Mouse (Mus musculus): ENCODE measurements around the gene Ccdc63. TPM values are rescaled to one million over a fixed set of nuclear protein-coding genes. Genes with fewer than 3 reads are reported as not detected.
A peak's percentile ranks its signal among the peaks of the same experiment; 100 is the strongest.

The Ccdc63 gene
- total RNA-seq, 1 experiment, result 2.2 TPM

DNA sequence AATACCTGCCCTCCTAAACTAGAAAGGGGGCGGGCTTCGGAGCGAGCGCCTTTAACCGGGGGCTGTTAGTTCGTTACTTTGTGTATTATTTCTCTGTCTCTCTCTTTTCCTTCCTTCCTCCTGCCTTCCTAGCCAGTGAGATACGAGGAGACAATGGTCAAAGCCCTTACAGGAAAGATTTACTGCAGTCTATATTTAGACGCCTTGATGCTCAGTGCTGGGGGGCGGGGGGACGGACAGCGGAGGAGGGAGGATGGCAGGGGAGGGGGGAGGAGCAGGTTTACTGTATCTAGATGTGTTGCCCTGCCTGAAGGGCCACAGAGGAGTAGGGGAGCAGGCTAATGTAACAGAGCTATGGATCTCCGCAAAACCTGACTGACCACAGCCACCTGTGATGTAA lies 78.1 kb downstream of the Ccdc63 start:
- H3K27ac ChIP-seq (ENCODE audit: insufficient read depth, low read depth, low read length, poor library complexity, severe bottlenecking), result no peak overlapping the region
- 0 out of 4 replicates have a peak overlapping the region, but pooled peaks of 1 of the 2 experiments have one; percentile 16 for H3K4me3 ChIP-seq (ENCODE audit: insufficient read depth in 1 of 2, low read depth in 1 of 2, low read length in 2 of 2, poor library complexity in 1 of 2, severe bottlenecking in 1 of 2)
- no peak for DNase-seq (ENCODE audit: low read depth, low spot score)
- H3K9ac ChIP-seq (ENCODE audit: insufficient read depth, low read depth, low read length, poor library complexity, severe bottlenecking), result no peak overlapping the region
- H3K36me3 ChIP-seq (ENCODE audit: control insufficient read depth, insufficient read depth, low read length, poor library complexity, severe bottlenecking), result no peaks in the 10 kb centered on the region
- TF ChIP-seq ZNF384 (IDR thresholded peaks at IDR 0.05; ENCODE audit: low read depth, low read length) (no peak), MAFK (IDR thresholded peaks at IDR 0.05; ENCODE audit: insufficient read depth, low read depth, low read length) (no peak), HCFC1 (IDR thresholded peaks at IDR 0.05; ENCODE audit: borderline replicate concordance, insufficient read depth, low read length) (no peak), ZC3H11A (IDR thresholded peaks at IDR 0.05; ENCODE audit: borderline replicate concordance, low read depth, low read length) (no peak), CHD2 (IDR thresholded peaks at IDR 0.05; ENCODE audit: low read depth, low read length) (no peak)
- peaks cover 8 to 31% of the 10 kb centered on the region in 2 experiments for H3K4me1 ChIP-seq (ENCODE audit: control insufficient read depth in 2 of 2, insufficient read depth in 2 of 2, low read length in 2 of 2, poor library complexity in 1 of 2)
- H3K9me3 ChIP-seq (ENCODE audit: control insufficient read depth, insufficient read depth, low read depth, low read length), result no peaks in the 10 kb centered on the region
- in situ Hi-C loops (cut with MboI; ENCODE audit: low sequenced_read_pairs in 2 of 2, unreplicated experiment in 2 of 2), result loop anchor here in 1 of 2 experiments (10.0 kb wide), 1 partner anchor 198 kb away; no protein-coding TSS in a partner anchor

GRCm38 (mm10) chr5:122060767-122061333 lies 79.8 kb downstream of the Ccdc63 start:
- Histone ChIP-seq H3K36me3 (ENCODE audit: control insufficient read depth, insufficient read depth, low read length, poor library complexity, severe bottlenecking) (no peaks in the 10 kb centered on the region), H3K9ac (ENCODE audit: insufficient read depth, low read depth, low read length, poor library complexity, severe bottlenecking) (no peak overlapping the region), H3K27ac (ENCODE audit: insufficient read depth, low read depth, low read length, poor library complexity, severe bottlenecking) (no peak overlapping the region; the same call in 1 of the 2 replicates), H3K4me3 (ENCODE audit: insufficient read depth in 1 of 2, low read depth in 1 of 2, low read length in 2 of 2, poor library complexity in 1 of 2, severe bottlenecking in 1 of 2) (peak overlapping the region; percentile 44 to 60; a peak in 3 of 4 replicates), H3K9me3 (ENCODE audit: control insufficient read depth, insufficient read depth, low read depth, low read length) (no peaks in the 10 kb centered on the region), H3K4me1 (ENCODE audit: control insufficient read depth in 2 of 2, insufficient read depth in 2 of 2, low read length in 2 of 2, poor library complexity in 1 of 2) (peaks cover 8 to 31% of the 10 kb centered on the region in 2 experiments)
- TF ChIP-seq ZNF384 (IDR thresholded peaks at IDR 0.05; ENCODE audit: low read depth, low read length), result no peak
- TF ChIP-seq CHD2 (IDR thresholded peaks at IDR 0.05; ENCODE audit: low read depth, low read length), result no peak
- TF ChIP-seq HCFC1 (IDR thresholded peaks at IDR 0.05; ENCODE audit: borderline replicate concordance, insufficient read depth, low read length), result no peak
- no peak for TF ChIP-seq ZC3H11A (IDR thresholded peaks at IDR 0.05; ENCODE audit: borderline replicate concordance, low read depth, low read length)
- no peak for TF ChIP-seq MAFK (IDR thresholded peaks at IDR 0.05; ENCODE audit: insufficient read depth, low read depth, low read length)
- DNase-seq (ENCODE audit: low read depth, low spot score), result no peak
- in situ Hi-C loops (cut with MboI; ENCODE audit: low sequenced_read_pairs in 2 of 2, unreplicated experiment in 2 of 2), result loop anchor here in 1 of 2 experiments (10.0 kb wide), 1 partner anchor 196 kb away; no protein-coding TSS in a partner anchor

DNA sequence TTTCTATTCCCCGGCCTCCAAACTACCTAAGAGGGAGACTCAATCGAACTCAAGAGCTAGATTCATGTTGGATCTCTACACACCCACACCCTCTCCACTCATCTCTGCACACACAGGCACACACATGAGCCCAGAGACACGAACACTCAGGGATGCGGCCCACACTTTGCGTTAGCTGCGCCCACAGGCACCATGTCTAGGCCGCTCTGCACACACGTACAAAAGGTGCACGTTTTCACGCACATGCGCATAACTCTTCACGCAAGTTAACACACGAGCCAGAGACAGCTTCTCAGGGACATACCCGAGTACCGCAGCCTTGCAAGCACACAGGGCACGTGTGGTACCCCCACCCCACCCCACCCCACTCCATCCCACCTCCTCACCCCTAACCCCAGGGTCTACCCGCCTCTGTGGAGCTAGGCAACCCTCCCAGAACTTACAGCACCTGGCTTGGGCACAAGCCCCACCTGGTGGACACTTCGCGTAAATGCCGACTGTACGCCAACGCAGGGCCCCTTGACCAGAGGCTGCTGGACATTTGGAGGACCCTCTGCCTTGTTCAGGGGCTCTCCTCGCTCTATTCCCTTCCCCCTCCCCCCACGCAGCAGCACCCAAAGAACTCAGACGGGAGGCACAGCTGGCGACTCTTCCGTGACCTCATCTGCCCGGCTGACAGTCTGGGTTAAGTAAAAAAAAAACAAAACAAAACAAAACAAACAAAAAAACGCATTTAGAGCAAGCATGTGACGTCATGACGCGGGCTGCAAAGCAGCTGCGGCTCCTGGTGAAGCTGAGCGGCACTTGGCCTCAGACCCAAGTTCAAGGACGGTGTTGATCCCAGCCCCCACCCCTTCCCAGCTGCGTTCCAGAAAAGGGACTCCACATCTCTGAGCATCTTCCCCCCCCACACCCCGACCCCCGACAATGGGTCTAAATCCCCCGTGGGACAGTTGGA lies 81.3 kb downstream of the Ccdc63 start:
- peak overlapping the region; percentile 2 to 52; a peak in 3 of 4 replicates for H3K4me3 ChIP-seq (ENCODE audit: insufficient read depth in 1 of 2, low read depth in 1 of 2, low read length in 2 of 2, poor library complexity in 1 of 2, severe bottlenecking in 1 of 2)
- no peaks in the 10 kb centered on the region for H3K36me3 ChIP-seq (ENCODE audit: control insufficient read depth, insufficient read depth, low read length, poor library complexity, severe bottlenecking)
- peak overlapping the region; percentile 4; the same call in 1 of the 2 replicates for H3K9ac ChIP-seq (ENCODE audit: insufficient read depth, low read depth, low read length, poor library complexity, severe bottlenecking)
- H3K4me1 ChIP-seq (ENCODE audit: control insufficient read depth in 2 of 2, insufficient read depth in 2 of 2, low read length in 2 of 2, poor library complexity in 1 of 2), result peaks cover 8 to 31% of the 10 kb centered on the region in 2 experiments
- H3K9me3 ChIP-seq (ENCODE audit: control insufficient read depth, insufficient read depth, low read depth, low read length), result no peaks in the 10 kb centered on the region
- DNase-seq (ENCODE audit: low read depth, low spot score), result no peak
- TF ChIP-seq ZNF384 (IDR thresholded peaks at IDR 0.05; ENCODE audit: low read depth, low read length), result no peak
- TF ChIP-seq CHD2 (IDR thresholded peaks at IDR 0.05; ENCODE audit: low read depth, low read length), result no peak
- TF ChIP-seq HCFC1 (IDR thresholded peaks at IDR 0.05; ENCODE audit: borderline replicate concordance, insufficient read depth, low read length), result no peak
- no peak for TF ChIP-seq MAFK (IDR thresholded peaks at IDR 0.05; ENCODE audit: insufficient read depth, low read depth, low read length)
- no peak for TF ChIP-seq ZC3H11A (IDR thresholded peaks at IDR 0.05; ENCODE audit: borderline replicate concordance, low read depth, low read length)
- no peak overlapping the region for H3K27ac ChIP-seq (ENCODE audit: insufficient read depth, low read depth, low read length, poor library complexity, severe bottlenecking)
- in situ Hi-C loops (cut with MboI; ENCODE audit: low sequenced_read_pairs in 2 of 2, unreplicated experiment in 2 of 2), result loop anchor here in 1 of 2 experiments (10.0 kb wide), 2 partner anchors 115 to 195 kb away; no protein-coding TSS in a partner anchor

Other genes with a start within 250 kb of the Ccdc63 start
- 1.8 and 2.9 TPM in 2 replicates for gene Cux2, start 90.7 kb downstream of the Ccdc63 start, total RNA-seq (2012; rRNA removed)
- gene Myl2, start 39.9 kb downstream of the Ccdc63 start, total RNA-seq (2012; rRNA removed), result 0.89 TPM in 1 of 2 replicates, not detected in the other
- gene Ppp1cc, start 17.5 kb upstream of the Ccdc63 start, total RNA-seq (2012; rRNA removed), result 245 and 265 TPM in 2 replicates
- 35.7 and 39.3 TPM in 2 replicates for gene Hvcn1, start 66.0 kb upstream of the Ccdc63 start, total RNA-seq (2012; rRNA removed)
- gene Tctn1, start 123.6 kb upstream of the Ccdc63 start, total RNA-seq (2012; rRNA removed), result 15.4 and 23.7 TPM in 2 replicates
- 21.1 and 21.2 TPM in 2 replicates for gene Pptc7, start 143.5 kb upstream of the Ccdc63 start, total RNA-seq (2012; rRNA removed)
- 20.5 and 23.9 TPM in 2 replicates for gene Rad9b, start 213.4 kb upstream of the Ccdc63 start, total RNA-seq (2012; rRNA removed)
- gene Vps29, start 213.5 kb upstream of the Ccdc63 start, total RNA-seq (2012; rRNA removed), result 101 and 135 TPM in 2 replicates
- 101 and 105 TPM in 2 replicates for gene Gpn3, start 231.1 kb upstream of the Ccdc63 start, total RNA-seq (2012; rRNA removed)
- gene Fam216a, start 231.5 kb upstream of the Ccdc63 start, total RNA-seq (2012; rRNA removed), result 20.0 and 32.7 TPM in 2 replicates